Mouse (Mus musculus): ENCODE results near the gene Slc35g3.

- TF ChIP-seq HCFC1 (IDR thresholded peaks at IDR 0.05; ENCODE audit: borderline replicate concordance, insufficient read depth, low read length) (no peak), ZC3H11A (IDR thresholded peaks at IDR 0.05; ENCODE audit: borderline replicate concordance, low read depth, low read length) (no peak), MAFK (IDR thresholded peaks at IDR 0.05; ENCODE audit: insufficient read depth, low read depth, low read length) (no peak), CHD2 (IDR thresholded peaks at IDR 0.05; ENCODE audit: low read depth, low read length) (no peak), ZNF384 (IDR thresholded peaks at IDR 0.05; ENCODE audit: low read depth, low read length) (no peak)
Measured at GRCm38 (mm10) chr11:69716953-69717352, 44.8 kb downstream of the Slc35g3 start.

All from ES-E14 (cell line).